Mouse (Mus musculus): Measurements from ENCODE around the gene Zfp189. TPM values are rescaled to one million over a fixed set of nuclear protein-coding genes. Genes with fewer than 3 reads are reported as not detected.
"Not testable (repeated sequence)": the region's sequence is repeated elsewhere in the genome, so short reads cannot be mapped to it uniquely, and the experiment has no call there.

Zfp189 gene
- 7.5 TPM in 2 replicates for polyA plus RNA-seq (2015; fragmentation: Nextera tagmentation; extraction: Ambion mirVana)

DNA sequence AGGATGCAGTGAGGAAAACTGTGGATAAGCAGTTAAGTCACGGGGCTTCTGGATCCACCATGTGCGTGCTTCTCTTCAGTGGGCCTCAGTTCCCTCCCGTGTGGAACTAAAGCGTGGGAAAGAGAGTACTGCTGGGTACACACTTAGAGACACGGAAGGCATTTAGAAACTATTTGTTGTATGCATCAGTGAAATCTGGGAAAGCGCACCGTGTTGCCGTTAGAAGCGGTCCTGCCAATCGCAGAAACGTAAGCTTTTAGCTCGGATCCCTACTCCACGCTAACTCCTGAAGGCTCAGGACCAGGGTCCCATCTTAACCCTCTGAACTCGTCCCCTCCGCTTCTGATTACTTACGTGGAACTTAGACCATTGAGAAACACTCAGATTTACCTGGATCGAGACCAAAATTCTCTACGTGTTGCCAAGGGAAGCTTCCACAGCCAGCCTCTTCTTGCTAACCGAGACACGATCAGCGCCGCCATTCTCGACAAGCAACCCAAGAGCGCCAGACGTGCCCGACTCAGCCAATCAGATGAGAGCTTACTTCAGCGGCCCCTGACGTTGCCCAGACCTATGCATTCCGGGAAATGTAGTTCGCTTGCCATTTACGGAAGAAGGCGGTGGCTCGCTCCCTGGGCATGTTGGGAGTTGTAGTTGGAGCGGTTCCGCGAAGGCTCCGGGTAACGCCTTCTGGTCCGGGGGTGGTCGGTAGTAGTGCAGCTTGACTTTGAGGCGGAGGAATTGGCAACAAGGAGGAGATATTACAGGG is at the start of gene Zfp189, which contains the start of gene Mrpl50:
Gene Zfp189 (plus strand): TSS at position 605 of the 769 bp plus-strand sequence.
Gene Mrpl50 (minus strand): TSS at position 522 of the 769 bp plus-strand sequence.
- Histone ChIP-seq H3K9me3 (replicated peaks) (no peaks in the 10 kb centered on the region), H3K4me3 (replicated peaks) (peak within 1 kb of the TSS; percentile 76), H3K4me2 (replicated peaks) (peak within 1 kb of the TSS; percentile 61), H3K36me3 (peaks cover 25% of the 10 kb centered on the region), H3K27me3 (no peaks in the 10 kb centered on the region), H3K9ac (peak within 1 kb of the TSS; percentile 58), H3K27ac (replicated peaks) (peak within 1 kb of the TSS; percentile 83), H3K4me1 (peaks cover 13% of the 10 kb centered on the region)
- WGBS = under 1% methylated on average over 41 of the region's 41 CpGs
- ATAC-seq (ENCODE audit: insufficient number of reproducible peaks, low FRiP score, low TSS enrichment, low read depth) = peak; percentile 99

DNA sequence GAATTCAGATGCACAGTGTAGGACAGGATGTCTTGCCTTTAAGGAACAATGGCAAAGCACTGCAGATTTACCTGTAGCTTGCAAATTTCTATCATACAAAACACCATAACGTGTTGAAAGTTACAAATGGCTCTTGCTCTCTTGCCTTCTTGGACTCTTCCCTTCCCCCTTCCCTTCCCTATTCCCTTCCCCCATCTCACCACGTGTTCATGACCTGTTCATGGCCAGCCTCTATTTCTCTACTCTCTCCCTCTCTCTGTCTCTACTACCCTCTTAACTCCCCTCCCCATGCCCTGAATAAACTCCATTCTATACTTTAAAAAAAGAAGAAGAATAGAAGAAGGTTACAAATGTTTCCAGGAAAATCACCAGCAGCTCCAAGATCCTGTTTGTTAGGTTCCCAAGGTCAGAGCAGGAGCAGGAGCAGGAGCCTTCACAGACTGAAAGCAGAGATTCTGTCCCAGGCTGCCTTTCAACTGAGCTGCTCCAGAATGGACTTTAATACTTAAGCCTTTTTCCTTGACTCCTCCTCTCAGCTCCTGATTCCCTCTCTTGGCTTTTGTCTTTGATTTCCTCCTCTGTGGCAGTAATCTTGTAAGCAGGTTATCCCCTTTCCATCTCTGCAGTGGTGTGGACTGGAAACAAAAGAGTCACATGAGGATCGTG is 47.4 kb upstream of the Zfp189 start, which contains the start of gene Acnat1:
Gene Acnat1 (minus strand): TSS at position 478 of the 666 bp plus-strand sequence.
- 38% methylated on average over 3 of the region's 3 CpGs for WGBS
- no peak within 1 kb of the TSS for H3K4me2 ChIP-seq (replicated peaks)
- no peaks in the 10 kb centered on the region for H3K4me1 ChIP-seq
- no peak within 1 kb of the TSS for H3K9ac ChIP-seq
- ATAC-seq (ENCODE audit: insufficient number of reproducible peaks, low FRiP score, low TSS enrichment, low read depth) = no peak
- no peaks in the 10 kb centered on the region for H3K9me3 ChIP-seq (replicated peaks)
- no peak within 1 kb of the TSS for H3K4me3 ChIP-seq (replicated peaks)
- H3K27me3 ChIP-seq = no peaks in the 10 kb centered on the region
- H3K27ac ChIP-seq (replicated peaks) = no peak within 1 kb of the TSS
- H3K36me3 ChIP-seq = no peaks in the 10 kb centered on the region

DNA sequence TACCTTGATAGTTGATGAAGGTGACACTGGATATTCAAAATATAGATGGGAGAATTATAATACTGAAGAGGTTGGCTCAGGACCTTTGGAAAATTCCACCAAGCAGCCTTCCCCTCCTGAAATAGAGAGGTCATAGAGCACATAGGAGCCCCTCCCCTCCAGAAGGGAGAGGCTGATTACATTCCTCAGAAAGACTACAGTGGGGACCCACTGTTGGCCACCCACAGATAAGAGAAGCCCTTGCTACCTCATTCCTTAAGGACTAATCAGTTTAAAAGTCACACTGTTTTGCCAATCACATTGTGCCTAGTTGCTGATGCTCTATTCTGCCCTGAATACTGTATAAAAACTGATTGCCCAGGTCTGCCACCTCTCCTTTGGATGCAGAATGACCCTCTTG is 46.4 kb upstream of the Zfp189 start:
- H3K9ac ChIP-seq = no peak overlapping the region
- H3K4me2 ChIP-seq (replicated peaks) = no peak overlapping the region
- H3K4me3 ChIP-seq (replicated peaks) = no peak overlapping the region
- no peak for ATAC-seq (ENCODE audit: insufficient number of reproducible peaks, low FRiP score, low TSS enrichment, low read depth)
- no peaks in the 10 kb centered on the region for H3K36me3 ChIP-seq
- H3K27ac ChIP-seq (replicated peaks) = no peak overlapping the region
- H3K27me3 ChIP-seq = no peaks in the 10 kb centered on the region
- no peaks in the 10 kb centered on the region for H3K9me3 ChIP-seq (replicated peaks)
- H3K4me1 ChIP-seq = no peaks in the 10 kb centered on the region

DNA sequence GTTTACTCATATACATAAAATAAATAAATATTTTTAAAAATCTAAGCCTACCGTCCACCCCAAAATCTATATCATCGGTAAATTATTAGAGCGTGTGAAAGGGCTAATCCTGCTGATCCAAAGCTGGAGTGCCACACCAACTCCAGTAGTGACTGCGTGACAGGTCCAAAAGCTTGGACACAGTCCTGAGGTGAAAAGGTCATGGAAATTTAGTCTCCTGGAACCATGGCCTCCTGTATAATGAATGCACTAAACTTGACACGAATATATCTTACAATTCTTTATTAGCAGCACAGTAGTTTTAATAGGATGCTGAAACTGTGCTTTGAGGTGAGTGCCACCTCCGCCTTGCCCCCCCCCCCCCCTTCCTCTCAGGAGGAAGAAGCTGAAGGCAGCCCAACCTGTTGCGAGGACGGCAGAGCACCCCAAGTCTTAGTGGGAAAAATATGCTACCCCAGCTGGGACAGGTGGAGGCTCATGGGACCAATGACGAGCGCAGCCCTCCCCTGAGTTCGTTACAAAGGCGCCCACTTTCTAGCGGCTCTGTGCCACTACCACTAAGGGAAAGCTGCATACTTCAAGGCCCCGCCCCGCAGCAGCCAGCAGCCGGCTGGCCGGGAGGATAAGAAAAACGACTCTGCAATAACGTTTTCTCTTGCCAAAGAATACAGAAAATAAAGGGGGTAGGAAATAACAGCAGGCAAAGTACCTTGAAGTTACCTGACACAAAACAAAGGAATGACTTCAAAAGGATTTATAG is 42.7 kb upstream of the Zfp189 start:
- H3K9me3 ChIP-seq (replicated peaks) = no peaks in the 10 kb centered on the region
- H3K27ac ChIP-seq (replicated peaks) = no peak overlapping the region
- H3K27me3 ChIP-seq = no peaks in the 10 kb centered on the region
- peak overlapping the region; percentile 46 for H3K4me2 ChIP-seq (replicated peaks)
- ATAC-seq (ENCODE audit: insufficient number of reproducible peaks, low FRiP score, low TSS enrichment, low read depth) = no peak
- no peak overlapping the region for H3K9ac ChIP-seq
- no peaks in the 10 kb centered on the region for H3K4me1 ChIP-seq
- peak overlapping the region; percentile 24 for H3K4me3 ChIP-seq (replicated peaks)
- 20% methylated on average over 19 of the region's 19 CpGs for whole genome bisulfite sequencing
- H3K36me3 ChIP-seq = no peaks in the 10 kb centered on the region

DNA sequence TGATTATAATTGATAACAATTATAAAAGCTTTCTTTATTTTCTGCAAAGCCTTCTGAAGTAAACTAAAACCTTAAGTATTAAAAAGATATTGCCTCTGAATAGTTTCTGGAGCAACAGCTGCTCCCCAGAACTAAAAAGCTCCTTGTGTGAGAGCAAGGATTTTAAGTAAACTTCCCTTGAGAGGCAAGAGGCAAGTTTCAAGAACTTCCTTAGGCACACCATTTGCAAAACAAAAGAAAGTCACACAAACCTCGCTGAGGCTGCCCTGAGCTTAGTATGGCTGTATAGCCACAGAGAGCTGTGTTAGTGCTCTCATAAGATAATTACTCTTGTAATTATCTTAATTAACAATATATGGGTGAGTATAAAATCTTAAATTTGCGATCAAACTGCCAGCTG is 41.9 kb upstream of the Zfp189 start:
- WGBS = 29% methylated on average over 2 of the region's 2 CpGs
- H3K4me2 ChIP-seq (replicated peaks); H3K9ac ChIP-seq; H3K27me3 ChIP-seq; H3K36me3 ChIP-seq; H3K4me3 ChIP-seq (replicated peaks); H3K4me1 ChIP-seq; H3K27ac ChIP-seq (replicated peaks); H3K9me3 ChIP-seq (replicated peaks); ATAC-seq (ENCODE audit: insufficient number of reproducible peaks, low FRiP score, low TSS enrichment, low read depth): not testable (repeated sequence)

DNA sequence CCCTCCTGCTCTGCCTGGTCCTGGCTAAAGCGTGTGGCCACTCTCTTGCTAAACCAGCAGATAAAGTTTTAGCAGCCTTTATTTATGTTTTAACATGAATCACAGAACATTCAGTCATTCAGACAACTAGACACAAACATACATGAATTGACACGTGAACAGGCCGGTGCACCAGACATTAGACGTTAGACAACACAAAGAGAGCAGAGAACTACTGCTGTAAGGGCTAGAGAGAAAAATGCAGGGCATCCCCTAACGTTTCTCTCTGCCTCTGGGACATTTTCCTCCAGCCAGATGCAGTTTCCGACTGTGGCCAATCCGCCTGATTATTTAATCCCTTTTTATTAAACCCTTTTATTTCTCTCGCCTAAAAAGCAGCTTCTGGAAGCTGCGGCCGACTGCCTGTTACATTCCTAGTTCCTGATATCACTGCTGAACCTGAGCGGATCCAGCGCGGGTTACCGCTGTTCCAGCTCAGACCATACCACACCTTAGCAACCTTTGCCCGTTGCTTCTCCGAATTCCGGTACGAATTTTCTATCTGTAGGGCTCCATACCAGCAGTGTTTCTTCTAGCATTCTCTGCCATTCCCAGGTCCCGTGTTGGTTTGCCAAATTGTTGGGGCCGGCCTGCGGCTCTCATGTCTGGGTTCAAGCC is 40.7 kb upstream of the Zfp189 start:
- no peak overlapping the region for H3K9ac ChIP-seq
- ATAC-seq (ENCODE audit: insufficient number of reproducible peaks, low FRiP score, low TSS enrichment, low read depth) = no peak
- no peaks in the 10 kb centered on the region for H3K4me1 ChIP-seq
- H3K9me3 ChIP-seq (replicated peaks) = no peaks in the 10 kb centered on the region
- 0 out of 2 replicates have a peak overlapping the region, but pooled peaks have one; percentile 11 for H3K27ac ChIP-seq (replicated peaks)
- H3K36me3 ChIP-seq = no peaks in the 10 kb centered on the region
- peak overlapping the region; percentile 10; the same call in 1 of the 2 replicates for H3K4me3 ChIP-seq (replicated peaks)
- H3K4me2 ChIP-seq (replicated peaks) = peak overlapping the region; percentile 21; the same call in 1 of the 2 replicates
- H3K27me3 ChIP-seq = no peaks in the 10 kb centered on the region
- 18% methylated on average over 21 of the region's 21 CpGs for WGBS

DNA sequence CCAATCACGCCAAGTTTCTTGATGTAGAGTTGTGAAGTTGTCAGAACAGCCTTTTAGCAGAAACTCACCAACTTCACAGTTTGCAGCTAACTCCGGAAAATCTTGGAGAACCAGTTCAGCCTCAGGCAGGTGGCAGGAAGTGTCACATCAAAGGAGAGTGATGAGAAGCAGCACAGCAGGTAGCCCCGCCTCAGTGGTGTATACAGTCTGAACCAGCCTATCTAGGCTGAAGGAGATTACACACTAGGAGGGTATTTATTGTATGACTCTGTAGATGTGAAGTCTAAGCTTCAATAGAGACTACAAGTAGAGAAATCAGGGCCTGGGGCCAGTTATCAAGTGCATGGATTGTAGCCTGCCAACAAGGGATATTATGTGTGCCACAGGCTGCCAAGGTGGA is 40.1 kb upstream of the Zfp189 start:
- H3K27ac ChIP-seq (replicated peaks) = 0 out of 2 replicates have a peak overlapping the region, but pooled peaks have one; percentile 11
- no peak overlapping the region for H3K4me2 ChIP-seq (replicated peaks)
- WGBS = 34% methylated on average over 3 of the region's 3 CpGs
- H3K9me3 ChIP-seq (replicated peaks) = no peaks in the 10 kb centered on the region
- H3K27me3 ChIP-seq = no peaks in the 10 kb centered on the region
- no peaks in the 10 kb centered on the region for H3K4me1 ChIP-seq
- H3K9ac ChIP-seq = no peak overlapping the region
- peak; percentile 60; the same call in 1 of the 2 replicates for ATAC-seq (ENCODE audit: insufficient number of reproducible peaks, low FRiP score, low TSS enrichment, low read depth)
- no peak overlapping the region for H3K4me3 ChIP-seq (replicated peaks)
- no peaks in the 10 kb centered on the region for H3K36me3 ChIP-seq

DNA sequence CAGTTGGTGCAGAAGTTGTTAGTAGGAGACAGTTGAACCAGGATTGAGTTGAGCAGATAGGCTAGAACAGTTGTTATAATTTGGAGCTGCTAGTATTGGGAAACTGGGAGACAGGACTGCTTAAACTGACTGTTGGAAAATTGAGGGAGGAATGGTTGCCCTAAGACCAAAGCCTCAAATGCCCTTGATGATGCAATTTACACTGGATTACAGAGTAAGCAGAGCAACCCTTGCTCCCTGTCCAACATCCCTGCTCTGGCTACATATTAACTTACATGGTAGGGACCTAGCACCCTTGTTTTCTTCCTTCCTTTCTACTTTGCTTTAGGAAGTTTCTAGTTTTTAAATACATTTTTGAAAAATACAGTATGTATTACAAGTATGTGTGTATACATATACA is 35.5 kb upstream of the Zfp189 start:
- H3K9ac ChIP-seq = no peak overlapping the region
- H3K4me2 ChIP-seq (replicated peaks) = no peak overlapping the region
- H3K36me3 ChIP-seq = no peaks in the 10 kb centered on the region
- no peaks in the 10 kb centered on the region for H3K4me1 ChIP-seq
- H3K27me3 ChIP-seq = no peaks in the 10 kb centered on the region
- no peak overlapping the region for H3K27ac ChIP-seq (replicated peaks)
- no peaks in the 10 kb centered on the region for H3K9me3 ChIP-seq (replicated peaks)
- H3K4me3 ChIP-seq (replicated peaks) = no peak overlapping the region
- no peak for ATAC-seq (ENCODE audit: insufficient number of reproducible peaks, low FRiP score, low TSS enrichment, low read depth)

DNA sequence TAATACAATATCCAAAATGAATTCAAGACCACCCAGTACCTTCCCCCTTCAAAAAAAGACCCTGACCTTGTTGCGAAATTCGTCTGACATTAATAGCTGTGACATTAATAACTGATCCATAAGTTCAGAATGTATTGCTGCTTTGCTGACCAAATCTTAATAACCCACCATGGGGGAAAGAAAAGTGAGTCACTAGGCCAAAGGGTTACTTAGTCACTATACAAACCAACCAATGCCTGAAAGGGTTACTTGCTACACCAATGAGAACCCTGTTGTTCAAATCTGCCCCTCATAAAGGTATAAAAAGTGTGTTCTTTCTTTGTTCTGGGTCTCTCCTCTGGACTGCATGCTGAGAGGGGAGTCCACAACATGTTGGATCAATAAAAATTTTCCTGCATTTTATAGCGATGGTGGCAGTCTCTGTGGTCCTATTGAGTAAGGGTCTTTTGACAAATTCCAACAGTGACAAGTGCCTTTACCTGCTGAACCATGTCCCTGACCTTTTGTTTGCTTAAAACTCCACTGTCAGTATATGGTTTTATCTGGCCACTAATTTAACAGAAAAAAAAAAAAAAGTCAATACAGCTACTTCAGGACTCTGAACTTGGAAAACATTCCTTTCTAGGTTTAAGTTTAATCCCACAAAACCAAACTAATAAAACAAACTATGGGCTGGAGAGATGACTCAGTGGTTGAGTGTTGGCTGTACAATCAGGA is 34.9 kb upstream of the Zfp189 start:
- H3K4me3 ChIP-seq (replicated peaks); H3K4me2 ChIP-seq (replicated peaks); H3K9ac ChIP-seq; H3K27me3 ChIP-seq; H3K9me3 ChIP-seq (replicated peaks); H3K36me3 ChIP-seq; H3K27ac ChIP-seq (replicated peaks); ATAC-seq (ENCODE audit: insufficient number of reproducible peaks, low FRiP score, low TSS enrichment, low read depth); H3K4me1 ChIP-seq: not testable (repeated sequence)
- WGBS = 70% methylated on average over 3 of the region's 3 CpGs

DNA sequence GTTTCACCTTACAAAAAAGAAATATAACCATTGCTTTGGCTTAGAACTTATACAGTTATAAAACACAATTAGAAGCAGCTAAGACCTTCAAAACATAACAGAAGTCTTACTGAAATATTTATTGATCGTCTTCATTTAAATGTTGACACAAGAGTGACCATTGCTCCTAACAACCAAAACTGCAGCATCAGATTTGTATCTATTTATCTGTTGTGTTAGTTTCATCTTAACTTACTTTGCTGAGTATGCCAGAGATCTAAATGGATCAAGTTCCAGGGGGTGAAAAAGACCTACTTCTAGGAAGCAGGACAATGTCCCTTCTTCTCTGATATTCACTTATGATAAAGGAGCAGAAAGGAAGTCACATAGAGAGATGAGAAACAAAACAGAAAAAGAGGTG is 17.4 kb upstream of the Zfp189 start:
- Histone ChIP-seq H3K36me3 (no peaks in the 10 kb centered on the region), H3K4me2 (replicated peaks) (no peak overlapping the region), H3K27ac (replicated peaks) (no peak overlapping the region), H3K27me3 (no peaks in the 10 kb centered on the region), H3K9ac (no peak overlapping the region), H3K4me1 (no peaks in the 10 kb centered on the region), H3K4me3 (replicated peaks) (no peak overlapping the region), H3K9me3 (replicated peaks) (no peaks in the 10 kb centered on the region)
- 89% methylated on average over 1 of the region's 1 CpGs for WGBS
- no peak for ATAC-seq (ENCODE audit: insufficient number of reproducible peaks, low FRiP score, low TSS enrichment, low read depth)
